Mouse (Mus musculus) embryonic facial prominence, embryonic 14.5 days (tissue): ENCODE data around the gene Mfsd2b. TPM values are rescaled to one million over a fixed set of nuclear protein-coding genes. Genes with fewer than 3 reads are reported as not detected.

ENCODE experiments used
- ATAC-seq: fragments of 200-750 bp; cut with Nextera tagmentation; 2 replicates; pipeline ENCODE4 v1.8.0; 2017; ENCODE audit warnings: low read depth, moderate number of reproducible peaks, moderate TSS enrichment
- DNase-seq: peaks from one replicate; pipeline ENCODE4 v3.0.0-alpha.2; 2015; ENCODE audit warnings: low spot score
- H3K27ac ChIP-seq: fragments of 300-500 bp; sonication (generic); replicated peaks from 2 replicates; pipeline ENCODE4 v1.5.1; 2014; ENCODE audit warnings: low read depth, mild to moderate bottlenecking, low read length, moderate library complexity
- H3K27me3 ChIP-seq: fragments of 300-500 bp; sonication (generic); replicated peaks from 2 replicates; pipeline ENCODE4 v1.6.1; 2014; ENCODE audit warnings: low read length; ENCODE audit not compliant: control insufficient read depth, insufficient read depth
- H3K36me3 ChIP-seq: fragments of 300-500 bp; sonication (generic); 2 replicates; pipeline ENCODE4 v1.6.1; 2014; ENCODE audit warnings: low read length, mixed read lengths; ENCODE audit not compliant: control insufficient read depth, insufficient read depth
- H3K4me1 ChIP-seq: fragments of 300-500 bp; sonication (generic); 2 replicates; pipeline ENCODE4 v1.6.1; 2014; ENCODE audit warnings: antibody characterized with exemption, low read length; ENCODE audit not compliant: control insufficient read depth, insufficient read depth
- H3K4me2 ChIP-seq: fragments of 300-500 bp; sonication (generic); 2 replicates; pipeline ENCODE4 v1.6.1; 2014; ENCODE audit warnings: low read depth, mild to moderate bottlenecking, low read length, moderate library complexity, mixed read lengths
- H3K4me3 ChIP-seq: fragments of 300-500 bp; sonication (generic); 2 replicates; pipeline ENCODE4 v1.5.1; 2014; ENCODE audit warnings: low read depth, mild to moderate bottlenecking, low read length
- H3K9ac ChIP-seq: fragments of 300-500 bp; sonication (generic); 2 replicates; pipeline ENCODE4 v1.6.1; 2014; ENCODE audit warnings: low read depth, mild to moderate bottlenecking, low read length, moderate library complexity, mixed read lengths
- H3K9me3 ChIP-seq: fragments of 300-500 bp; sonication (generic); 2 replicates; pipeline ENCODE4 v1.6.1; 2016; ENCODE audit warnings: low read length; ENCODE audit not compliant: control insufficient read depth
- WGBS: fragments of 180-500 bp; shearing (Covaris S2); extraction: QIAGEN DNeasy Blood & Tissue Kit; methylation state at CpG from one replicate; pipeline ENCODE4 v1.1.7; 2014; 5-methylcytosine and 5-hydroxymethylcytosine counted together
- polyA plus RNA-seq: library from polyadenylated mRNA; unstranded; fragments of >200 nt; fragmentation: Nextera tagmentation; extraction: Ambion mirVana; gene quantifications from 2 replicates; pipeline ENCODE4 v1.2.1, GENCODE M21; 2014

The Mfsd2b gene
- polyA plus RNA-seq, 1 experiment from 2014 or later = 0.70 TPM

DNA sequence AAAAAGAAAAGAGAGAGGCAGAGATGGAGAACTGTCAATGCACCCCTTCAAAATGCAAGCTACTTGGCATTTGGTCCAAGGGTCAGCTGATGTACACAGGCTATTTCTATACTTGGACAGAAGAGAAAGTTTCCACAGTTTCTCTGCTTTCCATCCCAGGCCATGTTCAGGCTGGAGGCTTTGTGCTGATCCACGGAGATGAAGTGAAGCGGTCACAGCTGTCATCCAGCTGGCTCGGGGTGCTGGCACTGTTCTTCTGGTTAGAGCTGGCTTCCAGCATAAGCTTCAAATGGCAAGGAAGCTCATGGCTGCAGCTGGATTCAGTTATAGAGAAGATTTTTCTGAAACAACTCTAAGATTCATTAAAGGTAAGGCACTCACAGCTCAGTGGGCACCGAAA is 60.5 kb downstream of the Mfsd2b start:
- H3K36me3 ChIP-seq = no peaks in the 10 kb centered on the region
- H3K9me3 ChIP-seq = 0 out of 2 replicates have a peak, but pooled peaks cover 4% of the 10 kb centered on the region
- no peak overlapping the region for H3K9ac ChIP-seq
- H3K4me3 ChIP-seq = no peak overlapping the region
- 53% methylated on average over 4 of the region's 4 CpGs for WGBS
- no peak for ATAC-seq
- no peak overlapping the region for H3K27ac ChIP-seq
- H3K4me2 ChIP-seq = no peak overlapping the region
- DNase-seq = peak; percentile 72
- peaks cover 8% of the 10 kb centered on the region for H3K4me1 ChIP-seq
- H3K27me3 ChIP-seq = no peaks in the 10 kb centered on the region

Other genes starting within 250 kb of the Mfsd2b start
- gene Fam228a, start 135.9 kb downstream of the Mfsd2b start, polyA plus RNA-seq = 0.25 and 0.56 TPM in 2 replicates
- 5.0 and 5.4 TPM in 2 replicates for gene Pfn4, start 105.3 kb downstream of the Mfsd2b start, polyA plus RNA-seq
- gene Fam228b, start 105.1 kb downstream of the Mfsd2b start, polyA plus RNA-seq = 3.2 and 4.9 TPM in 2 replicates
- 245 and 248 TPM in 2 replicates for gene Sf3b6, start 56.8 kb downstream of the Mfsd2b start, polyA plus RNA-seq
- 33.4 and 38.0 TPM in 2 replicates for gene Fkbp1b, start 32.8 kb downstream of the Mfsd2b start, polyA plus RNA-seq
- gene Wdcp, start 31.1 kb downstream of the Mfsd2b start, polyA plus RNA-seq = 10.4 and 11.7 TPM in 2 replicates
- gene Ubxn2a, start 33.3 kb upstream of the Mfsd2b start, polyA plus RNA-seq = 20.3 and 23.3 TPM in 2 replicates
- 13.6 and 14.7 TPM in 2 replicates for gene Atad2b, start 43.0 kb upstream of the Mfsd2b start, polyA plus RNA-seq